Mouse (Mus musculus): ENCODE measurements at regions not wholly inside any gene's neighbourhood (a gene's known extent, or its start where the extent isn't known, plus 50 kb on each side); places are given as distances from the start of the nearest gene placed in this dataset.

- no peak for ATAC-seq (ENCODE audit: low FRiP score)
- no peak for TF ChIP-seq CTCF (IDR thresholded peaks at IDR 0.05)
- DNase-seq (ENCODE audit: low spot score): no peak
- H3K4me3 ChIP-seq (ENCODE audit: low read depth, low read length): no peak overlapping the region
- no peaks in the 10 kb centered on the region for H3K36me3 ChIP-seq (ENCODE audit: insufficient read depth, low read length)
- no peaks in the 10 kb centered on the region for H3K27me3 ChIP-seq (ENCODE audit: insufficient read depth, low read length)
- no peak overlapping the region for H3K4me2 ChIP-seq (ENCODE audit: low read depth, low read length, poor library complexity, severe bottlenecking)
- WGBS: 76% methylated on average over 4 of the region's 4 CpGs
- no peak overlapping the region for H3K27ac ChIP-seq (ENCODE audit: low read depth, low read length)
- no peak overlapping the region for H3K9ac ChIP-seq (replicated peaks; ENCODE audit: low read length, poor library complexity, severe bottlenecking)
- H3K9me3 ChIP-seq (ENCODE audit: low read length): no peaks in the 10 kb centered on the region
- H3K4me1 ChIP-seq (ENCODE audit: insufficient read depth, low read length): no peaks in the 10 kb centered on the region
These were observed 881.8 kb downstream of the Gm9195 start for GRCm38 (mm10) chr14:71609698-71610301.

GRCm38 (mm10) chr14:71603710-71604109, 887.9 kb downstream of the Gm9195 start:
- H3K9me3 ChIP-seq (ENCODE audit: low read length): no peaks in the 10 kb centered on the region
- 34% methylated on average over 2 of the region's 2 CpGs for WGBS
- H3K27ac ChIP-seq (ENCODE audit: low read depth, low read length): no peak overlapping the region
- H3K9ac ChIP-seq (replicated peaks; ENCODE audit: low read length, poor library complexity, severe bottlenecking): no peak overlapping the region
- no peaks in the 10 kb centered on the region for H3K36me3 ChIP-seq (ENCODE audit: insufficient read depth, low read length)
- H3K4me3 ChIP-seq (ENCODE audit: low read depth, low read length): no peak overlapping the region
- no peak for TF ChIP-seq CTCF (IDR thresholded peaks at IDR 0.05)
- peak; percentile 6 for DNase-seq (ENCODE audit: low spot score)
- H3K4me1 ChIP-seq (ENCODE audit: insufficient read depth, low read length): no peaks in the 10 kb centered on the region; the same call in 1 of the 2 replicates
- no peak for ATAC-seq (ENCODE audit: low FRiP score)
- H3K27me3 ChIP-seq (ENCODE audit: insufficient read depth, low read length): no peaks in the 10 kb centered on the region
- no peak overlapping the region for H3K4me2 ChIP-seq (ENCODE audit: low read depth, low read length, poor library complexity, severe bottlenecking)

- Histone ChIP-seq H3K36me3 (ENCODE audit: insufficient read depth, low read length) (no peaks in the 10 kb centered on the region), H3K9ac (replicated peaks; ENCODE audit: low read length, poor library complexity, severe bottlenecking) (no peak overlapping the region), H3K4me1 (ENCODE audit: insufficient read depth, low read length) (no peaks in the 10 kb centered on the region), H3K4me2 (ENCODE audit: low read depth, low read length, poor library complexity, severe bottlenecking) (no peak overlapping the region), H3K4me3 (ENCODE audit: low read depth, low read length) (no peak overlapping the region), H3K27ac (ENCODE audit: low read depth, low read length) (no peak overlapping the region), H3K9me3 (ENCODE audit: low read length) (no peaks in the 10 kb centered on the region), H3K27me3 (ENCODE audit: insufficient read depth, low read length) (no peaks in the 10 kb centered on the region)
- 89% methylated on average over 3 of the region's 3 CpGs for WGBS
- TF ChIP-seq CTCF (IDR thresholded peaks at IDR 0.05): no peak
- DNase-seq (ENCODE audit: low spot score) (no peak), ATAC-seq (ENCODE audit: low FRiP score) (no peak)
These were observed 893.8 kb downstream of the Gm9195 start for GRCm38 (mm10) chr14:71597859-71598258.

- H3K9me3 ChIP-seq (ENCODE audit: low read length): no peaks in the 10 kb centered on the region
- no peaks in the 10 kb centered on the region for H3K36me3 ChIP-seq (ENCODE audit: insufficient read depth, low read length)
- no peak overlapping the region for H3K4me3 ChIP-seq (ENCODE audit: low read depth, low read length)
- no peak overlapping the region for H3K4me2 ChIP-seq (ENCODE audit: low read depth, low read length, poor library complexity, severe bottlenecking)
- 46% methylated on average over 1 of the region's 1 CpGs for WGBS
- no peak for TF ChIP-seq CTCF (IDR thresholded peaks at IDR 0.05)
- H3K9ac ChIP-seq (replicated peaks; ENCODE audit: low read length, poor library complexity, severe bottlenecking): no peak overlapping the region
- H3K4me1 ChIP-seq (ENCODE audit: insufficient read depth, low read length): no peaks in the 10 kb centered on the region
- H3K27ac ChIP-seq (ENCODE audit: low read depth, low read length): no peak overlapping the region
- H3K27me3 ChIP-seq (ENCODE audit: insufficient read depth, low read length): no peaks in the 10 kb centered on the region
- no peak for ATAC-seq (ENCODE audit: low FRiP score)
- DNase-seq (ENCODE audit: low spot score): peak; percentile 4
These were observed 902.9 kb downstream of the Gm9195 start for GRCm38 (mm10) chr14:71588694-71589240.

GRCm38 (mm10) chr14:71588006-71588405, 903.6 kb downstream of the Gm9195 start:
- Histone ChIP-seq H3K27ac (ENCODE audit: low read depth, low read length) (no peak overlapping the region), H3K4me3 (ENCODE audit: low read depth, low read length) (no peak overlapping the region), H3K4me1 (ENCODE audit: insufficient read depth, low read length) (no peaks in the 10 kb centered on the region), H3K9me3 (ENCODE audit: low read length) (no peaks in the 10 kb centered on the region), H3K9ac (replicated peaks; ENCODE audit: low read length, poor library complexity, severe bottlenecking) (no peak overlapping the region), H3K27me3 (ENCODE audit: insufficient read depth, low read length) (no peaks in the 10 kb centered on the region), H3K4me2 (ENCODE audit: low read depth, low read length, poor library complexity, severe bottlenecking) (no peak overlapping the region), H3K36me3 (ENCODE audit: insufficient read depth, low read length) (no peaks in the 10 kb centered on the region)
- ATAC-seq (ENCODE audit: low FRiP score) (no peak), DNase-seq (ENCODE audit: low spot score) (no peak)
- TF ChIP-seq CTCF (IDR thresholded peaks at IDR 0.05): no peak

GRCm38 (mm10) chr14:71564816-71565215, 926.8 kb downstream of the Gm9195 start:
- Histone ChIP-seq H3K27ac (ENCODE audit: low read depth, low read length) (no peak overlapping the region), H3K4me1 (ENCODE audit: insufficient read depth, low read length) (no peaks in the 10 kb centered on the region), H3K9me3 (ENCODE audit: low read length) (no peaks in the 10 kb centered on the region), H3K27me3 (ENCODE audit: insufficient read depth, low read length) (no peaks in the 10 kb centered on the region), H3K4me3 (ENCODE audit: low read depth, low read length) (no peak overlapping the region), H3K36me3 (ENCODE audit: insufficient read depth, low read length) (no peaks in the 10 kb centered on the region), H3K9ac (replicated peaks; ENCODE audit: low read length, poor library complexity, severe bottlenecking) (no peak overlapping the region), H3K4me2 (ENCODE audit: low read depth, low read length, poor library complexity, severe bottlenecking) (no peak overlapping the region)
- WGBS: 64% methylated on average over 3 of the region's 3 CpGs
- DNase-seq (ENCODE audit: low spot score): no peak
- TF ChIP-seq CTCF (IDR thresholded peaks at IDR 0.05): no peak
- no peak for ATAC-seq (ENCODE audit: low FRiP score)

All from midbrain, postnatal 0 days (tissue).